Mouse (Mus musculus) layer of hippocampus, postnatal 25 days (tissue): ENCODE data around the gene Senp6. TPM values are rescaled to one million over a fixed set of nuclear protein-coding genes. Genes with fewer than 3 reads are reported as not detected.

Source experiments
- total RNA-seq, 2 experiments: library from RNA; stranded (reverse); gene quantifications; 2 replicates each; pipeline ENCODE4 v1.2.3; 2021

The Senp6 gene
- total RNA-seq, 2 experiments from 2014 or later: 99.9 to 112 TPM

Other genes starting within 250 kb of the Senp6 start
- 10 to 100 TPM in 1 of 2 experiments, 1 to 10 TPM in 1; 8.4 to 14.4 TPM for gene Filip1, start 54.1 kb upstream of the Senp6 start, total RNA-seq
- gene Myo6, start 98.1 kb downstream of the Senp6 start, total RNA-seq: 10 to 100 TPM; 71.7 to 84.2 TPM